Mouse (Mus musculus): Measurements from ENCODE around the gene Slc46a1. TPM values are rescaled to one million over a fixed set of nuclear protein-coding genes. Genes with fewer than 3 reads are reported as not detected.

The Slc46a1 gene
- polyA plus RNA-seq, 1 experiment from 2014 or later, result 12.8 TPM

DNA sequence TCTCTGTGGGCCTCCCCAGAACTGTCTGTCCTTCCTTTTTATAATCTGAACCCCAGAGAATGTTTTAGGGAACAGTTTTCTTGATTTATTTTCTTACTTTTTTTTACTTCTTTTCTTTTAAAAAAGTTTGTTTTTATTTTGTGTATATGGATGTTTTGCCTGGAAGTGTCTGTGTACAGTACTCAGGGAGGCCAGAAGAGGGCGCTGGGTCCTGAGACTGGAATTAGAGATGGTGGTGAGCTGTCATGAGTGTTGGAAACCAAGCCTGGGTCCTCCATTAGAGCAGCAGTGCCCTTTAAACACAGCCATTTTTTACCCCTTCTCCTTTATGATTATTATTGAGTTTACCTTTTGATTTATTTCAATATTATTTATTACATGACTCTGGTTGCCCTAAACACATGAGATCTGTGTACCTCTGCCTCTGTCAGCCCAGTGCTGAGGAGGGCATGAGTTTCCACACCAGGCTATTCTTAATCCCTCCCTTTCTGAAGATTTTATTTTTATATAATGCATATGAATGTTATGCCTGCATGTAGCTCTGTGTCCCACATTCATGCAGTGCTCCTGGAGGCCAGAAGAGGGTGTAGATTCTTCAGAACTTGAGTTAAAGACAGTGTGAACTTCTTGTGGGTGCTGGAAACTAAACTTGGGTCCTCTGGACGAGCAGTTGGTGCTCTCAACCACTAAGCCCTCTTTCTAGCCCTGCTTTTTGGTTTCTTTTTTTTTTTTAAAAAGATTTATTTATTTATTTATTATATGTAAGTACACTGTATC, 50.2 kb downstream of the Slc46a1 start:
- DNase-seq (ENCODE audit: low spot score), result no peak
- Histone ChIP-seq H3K27me3 (ENCODE audit: insufficient read depth, poor library complexity, severe bottlenecking) (no peaks in the 10 kb centered on the region), H3K36me3 (peaks cover 62% of the 10 kb centered on the region), H3K9me3 (no peaks in the 10 kb centered on the region), H3K4me3 (no peak overlapping the region), H3K27ac (no peak overlapping the region), H3K4me1 (peaks cover 18% of the 10 kb centered on the region)
- WGBS, result 62% methylated on average over 2 of the region's 2 CpGs

DNA sequence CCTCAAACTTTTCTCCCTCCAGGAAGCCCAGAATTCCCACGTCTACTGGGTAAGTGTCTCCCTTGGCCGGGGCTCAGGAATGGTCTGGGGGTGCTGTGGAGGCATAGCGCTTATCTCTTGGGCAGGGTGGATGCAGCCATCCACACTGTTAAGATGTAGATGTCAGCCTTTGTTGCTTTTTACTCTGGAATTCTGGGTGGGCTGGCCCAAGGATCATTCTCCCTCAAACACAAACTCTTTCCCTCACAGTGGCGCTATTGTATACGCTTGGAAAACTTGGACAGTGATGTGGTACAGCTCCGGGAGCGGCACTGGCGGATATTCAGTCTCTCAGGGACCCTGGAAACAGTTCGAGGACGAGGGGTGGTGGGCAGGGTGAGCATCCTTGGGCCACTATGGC, 53.4 kb downstream of the Slc46a1 start:
- DNase-seq (ENCODE audit: low spot score), result no peak
- Histone ChIP-seq H3K9me3 (no peaks in the 10 kb centered on the region), H3K36me3 (peaks cover 94% of the 10 kb centered on the region), H3K27me3 (ENCODE audit: insufficient read depth, poor library complexity, severe bottlenecking) (no peaks in the 10 kb centered on the region), H3K27ac (no peak overlapping the region), H3K4me1 (no peaks in the 10 kb centered on the region), H3K4me3 (no peak overlapping the region)
- whole genome bisulfite sequencing, result 89% methylated on average over 10 of the region's 10 CpGs

Other genes with a start within 250 kb of the Slc46a1 start
- 44.0 and 49.0 TPM in 2 replicates for gene Sdf2, start 220.0 kb upstream of the Slc46a1 start, polyA plus RNA-seq (2016; fragmentation: Nextera tagmentation; extraction: Ambion mirVana)
- gene Supt6, start 219.7 kb upstream of the Slc46a1 start, polyA plus RNA-seq (2016; fragmentation: Nextera tagmentation; extraction: Ambion mirVana), result 28.3 and 29.1 TPM in 2 replicates
- 69.3 and 76.7 TPM in 2 replicates for gene 2610507B11Rik, start 203.9 kb upstream of the Slc46a1 start, polyA plus RNA-seq (2016; fragmentation: Nextera tagmentation; extraction: Ambion mirVana)
- 0.23 and 0.69 TPM in 2 replicates for gene BC030499, start 174.9 kb upstream of the Slc46a1 start, polyA plus RNA-seq (2016; fragmentation: Nextera tagmentation; extraction: Ambion mirVana)
- 39.1 and 39.3 TPM in 2 replicates for gene Spag5, start 164.2 kb upstream of the Slc46a1 start, polyA plus RNA-seq (2016; fragmentation: Nextera tagmentation; extraction: Ambion mirVana)
- gene Aldoc, start 142.7 kb upstream of the Slc46a1 start, polyA plus RNA-seq (2016; fragmentation: Nextera tagmentation; extraction: Ambion mirVana), result 11.2 and 17.2 TPM in 2 replicates
- gene Pigs, start 137.3 kb upstream of the Slc46a1 start, polyA plus RNA-seq (2016; fragmentation: Nextera tagmentation; extraction: Ambion mirVana), result 72.0 and 78.3 TPM in 2 replicates
- 40.7 and 66.1 TPM in 2 replicates for gene Unc119, start 122.2 kb upstream of the Slc46a1 start, polyA plus RNA-seq (2016; fragmentation: Nextera tagmentation; extraction: Ambion mirVana)
- 0.13 TPM in 1 of 2 replicates, not detected in the other for gene Foxn1, start 79.1 kb upstream of the Slc46a1 start, polyA plus RNA-seq (2016; fragmentation: Nextera tagmentation; extraction: Ambion mirVana)
- not detected in 2 replicates for gene Slc13a2, start 43.5 kb upstream of the Slc46a1 start, polyA plus RNA-seq (2016; fragmentation: Nextera tagmentation; extraction: Ambion mirVana)
- 0.10 and 1.5 TPM in 2 replicates for gene Sarm1, start 32.1 kb downstream of the Slc46a1 start, polyA plus RNA-seq (2016; fragmentation: Nextera tagmentation; extraction: Ambion mirVana)
- 1.6 and 43.5 TPM in 2 replicates for gene Vtn, start 33.4 kb downstream of the Slc46a1 start, polyA plus RNA-seq (2016; fragmentation: Nextera tagmentation; extraction: Ambion mirVana)
- gene Sebox, start 37.8 kb downstream of the Slc46a1 start, polyA plus RNA-seq (2016; fragmentation: Nextera tagmentation; extraction: Ambion mirVana), result not detected in 2 replicates
- 64.2 and 74.5 TPM in 2 replicates for gene Tmem199, start 46.5 kb downstream of the Slc46a1 start, polyA plus RNA-seq (2016; fragmentation: Nextera tagmentation; extraction: Ambion mirVana)
- gene Poldip2, start 46.5 kb downstream of the Slc46a1 start, polyA plus RNA-seq (2016; fragmentation: Nextera tagmentation; extraction: Ambion mirVana), result 160 and 165 TPM in 2 replicates
- gene Tnfaip1, start 70.6 kb downstream of the Slc46a1 start, polyA plus RNA-seq (2016; fragmentation: Nextera tagmentation; extraction: Ambion mirVana), result 92.5 and 92.6 TPM in 2 replicates
- gene Ift20, start 70.7 kb downstream of the Slc46a1 start, polyA plus RNA-seq (2016; fragmentation: Nextera tagmentation; extraction: Ambion mirVana), result 92.8 and 95.9 TPM in 2 replicates
- gene Tmem97, start 85.1 kb downstream of the Slc46a1 start, polyA plus RNA-seq (2016; fragmentation: Nextera tagmentation; extraction: Ambion mirVana), result 91.5 and 105 TPM in 2 replicates
- gene Nlk, start 231.7 kb downstream of the Slc46a1 start, polyA plus RNA-seq (2016; fragmentation: Nextera tagmentation; extraction: Ambion mirVana), result 10.6 and 13.4 TPM in 2 replicates